Mouse (Mus musculus) mouse trophoblast stem cell (cell line): ENCODE results near the gene Nanos2.

Experiments
- in situ Hi-C, 2 experiments: fragments of 300-500 bp; cut with MseI, MboI; formaldehyde crosslinking; loops; 2 replicates in 1 of 2; 3 replicates in 1 of 2; pipeline ENCODE4 v1.15.1; 2025

The Nanos2 gene

GRCm38 (mm10) chr7:18987100-18987499 is at the start of gene Nanos2:
Gene Nanos2, plus strand, starts transcription at chr7:18987400.
- in situ Hi-C loops, result no loop called here

GRCm38 (mm10) chr7:18942376-18942775 is 44.8 kb upstream of the Nanos2 start:
- in situ Hi-C loops, result no loop called here

- in situ Hi-C loops, result no loop called here
Measured at GRCm38 (mm10) chr7:18942815-18943214, 44.4 kb upstream of the Nanos2 start.

- in situ Hi-C loops, result no loop called here
Measured at GRCm38 (mm10) chr7:18948151-18948550, 39.0 kb upstream of the Nanos2 start.

GRCm38 (mm10) chr7:18949781-18950522 is 37.2 kb upstream of the Nanos2 start:
- in situ Hi-C loops, result no loop called here

- in situ Hi-C loops, result no loop called here
Measured at GRCm38 (mm10) chr7:18950523-18951315, 36.5 kb upstream of the Nanos2 start.

GRCm38 (mm10) chr7:18951397-18951796 is 35.8 kb upstream of the Nanos2 start:
- in situ Hi-C loops, result no loop called here

- in situ Hi-C loops, result no loop called here
Measured at GRCm38 (mm10) chr7:18957569-18958383, 29.4 kb upstream of the Nanos2 start.

- in situ Hi-C loops, result no loop called here
Measured at GRCm38 (mm10) chr7:18958384-18958766, 28.8 kb upstream of the Nanos2 start.

- in situ Hi-C loops, result no loop called here
Measured at GRCm38 (mm10) chr7:18959446-18959845, 27.8 kb upstream of the Nanos2 start.

- in situ Hi-C loops, result no loop called here
Measured at GRCm38 (mm10) chr7:18962171-18962792, 24.9 kb upstream of the Nanos2 start.

- in situ Hi-C loops, result no loop called here
Measured at GRCm38 (mm10) chr7:18962795-18963194, 24.4 kb upstream of the Nanos2 start.

- in situ Hi-C loops, result no loop called here
Measured at GRCm38 (mm10) chr7:18963294-18963843, 23.8 kb upstream of the Nanos2 start.

GRCm38 (mm10) chr7:18965312-18965711 is 21.9 kb upstream of the Nanos2 start:
- in situ Hi-C loops, result no loop called here

- in situ Hi-C loops, result no loop called here
Measured at GRCm38 (mm10) chr7:18967603-18968002, 19.6 kb upstream of the Nanos2 start.

GRCm38 (mm10) chr7:18970956-18971355 is 16.2 kb upstream of the Nanos2 start:
- in situ Hi-C loops, result no loop called here

- in situ Hi-C loops, result no loop called here
Measured at GRCm38 (mm10) chr7:18978381-18978780, 8.8 kb upstream of the Nanos2 start.

- in situ Hi-C loops, result no loop called here
Measured at GRCm38 (mm10) chr7:18986503-18986902, 697 bp upstream of the Nanos2 start.

GRCm38 (mm10) chr7:18987747-18988146 is 547 bp downstream of the Nanos2 start:
- in situ Hi-C loops, result no loop called here

- in situ Hi-C loops, result no loop called here
Measured at GRCm38 (mm10) chr7:18988780-18989179, 1.6 kb downstream of the Nanos2 start.

- in situ Hi-C loops, result no loop called here
Measured at GRCm38 (mm10) chr7:18989995-18990394, 2.8 kb downstream of the Nanos2 start.
